Mouse (Mus musculus) left cerebral cortex, adult 11 months (tissue): ENCODE results near the gene Med8.
A peak's percentile ranks its signal among the peaks of the same experiment; 100 is the strongest.

Experiments used
- DNase-seq: peaks from one replicate; pipeline ENCODE4 v3.0.0; 2022; ENCODE audit warnings: low spot score

The Med8 gene

DNA sequence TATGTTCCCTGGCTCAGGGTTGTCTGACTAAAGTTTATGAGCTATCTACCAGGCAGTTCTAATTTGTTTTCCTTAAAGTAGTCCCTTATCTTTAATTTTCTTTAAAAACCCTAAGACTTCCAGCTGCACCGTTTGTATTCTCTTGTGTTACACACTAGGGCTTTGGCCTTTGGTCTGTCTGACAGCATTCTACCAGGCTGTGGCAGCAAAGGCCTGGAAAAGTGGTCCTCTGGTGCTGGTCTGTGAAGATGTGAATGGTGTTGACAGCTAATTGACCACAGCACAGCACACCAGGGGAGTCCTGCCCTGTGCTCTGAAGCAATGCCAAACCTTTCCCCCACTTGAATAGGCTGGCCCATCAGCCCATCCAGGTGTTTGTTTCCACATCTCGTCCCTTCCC, 6.6 kb downstream of the Med8 start:
- DNase-seq: no peak

DNA sequence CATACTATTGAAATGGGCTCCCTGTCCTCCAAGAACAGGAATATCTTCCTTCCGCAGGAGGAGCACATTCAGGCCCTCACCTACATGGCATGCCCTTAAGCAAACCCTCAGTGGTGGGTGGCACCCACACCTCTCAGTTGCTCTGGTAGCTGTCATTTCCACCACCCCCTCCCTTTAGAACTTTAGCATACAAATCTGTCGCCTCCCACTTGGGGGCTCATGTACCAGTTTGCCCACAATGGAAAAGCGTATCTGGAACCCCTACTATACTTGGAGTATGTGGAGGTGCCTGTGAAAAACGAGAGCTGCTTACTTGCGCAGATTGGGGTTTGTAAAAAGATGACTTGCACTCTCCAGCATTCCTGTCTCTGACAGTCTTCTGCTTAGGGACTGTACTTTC, 7.2 kb downstream of the Med8 start:
- DNase-seq: no peak

DNA sequence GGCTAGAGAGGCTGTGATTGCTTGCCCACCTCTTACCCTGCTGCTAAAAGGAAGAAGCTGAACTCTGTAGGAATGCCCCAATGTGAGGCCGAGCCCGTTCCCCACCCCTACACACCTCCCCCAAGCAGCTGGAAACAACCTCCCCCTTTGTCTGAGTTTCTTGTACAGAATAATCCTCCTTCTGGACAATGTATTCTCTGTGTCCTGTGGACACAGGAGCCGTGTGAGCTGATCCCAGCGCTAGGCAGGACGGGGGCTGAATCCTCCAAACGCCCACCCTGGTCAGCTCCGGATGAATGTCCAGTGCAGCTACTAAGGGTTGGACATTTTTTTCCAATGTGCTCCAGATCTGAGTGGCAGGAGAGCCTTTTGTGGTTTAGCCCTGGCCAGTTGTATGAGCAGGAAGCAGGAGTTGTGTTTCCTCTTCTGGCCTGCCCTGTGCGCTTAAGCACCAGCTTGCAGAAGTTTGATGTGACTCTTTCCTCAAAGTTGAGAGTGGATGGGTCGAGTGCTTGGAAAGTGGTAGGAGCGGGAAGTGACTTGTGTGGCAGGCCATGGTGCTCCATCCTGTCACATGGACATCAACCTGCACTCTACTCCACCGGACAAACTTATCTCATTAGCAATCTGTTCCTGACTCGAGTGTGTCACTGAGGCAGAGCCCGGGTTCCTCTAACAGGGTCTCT, 8.1 kb downstream of the Med8 start:
- no peak for DNase-seq

DNA sequence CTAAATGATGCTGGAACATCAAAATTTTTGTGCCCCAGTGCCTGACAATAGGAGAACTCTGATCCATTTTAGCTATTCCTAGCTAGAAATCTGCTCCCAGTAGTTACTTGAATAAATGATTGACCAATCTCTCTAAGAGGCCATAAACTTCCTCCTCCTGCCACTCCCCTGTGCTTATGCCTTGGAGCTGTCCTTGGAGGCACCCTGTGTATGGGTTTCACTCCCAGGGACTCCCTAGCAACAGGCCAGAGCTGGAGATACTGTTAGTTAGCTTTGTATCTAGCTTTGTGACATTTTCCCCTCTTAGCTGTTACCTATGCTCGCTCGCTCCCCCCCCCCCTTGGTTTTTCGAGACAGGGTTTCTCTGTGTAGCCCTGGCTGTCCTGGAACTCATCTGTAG, 12.2 kb downstream of the Med8 start:
- no peak for DNase-seq

DNA sequence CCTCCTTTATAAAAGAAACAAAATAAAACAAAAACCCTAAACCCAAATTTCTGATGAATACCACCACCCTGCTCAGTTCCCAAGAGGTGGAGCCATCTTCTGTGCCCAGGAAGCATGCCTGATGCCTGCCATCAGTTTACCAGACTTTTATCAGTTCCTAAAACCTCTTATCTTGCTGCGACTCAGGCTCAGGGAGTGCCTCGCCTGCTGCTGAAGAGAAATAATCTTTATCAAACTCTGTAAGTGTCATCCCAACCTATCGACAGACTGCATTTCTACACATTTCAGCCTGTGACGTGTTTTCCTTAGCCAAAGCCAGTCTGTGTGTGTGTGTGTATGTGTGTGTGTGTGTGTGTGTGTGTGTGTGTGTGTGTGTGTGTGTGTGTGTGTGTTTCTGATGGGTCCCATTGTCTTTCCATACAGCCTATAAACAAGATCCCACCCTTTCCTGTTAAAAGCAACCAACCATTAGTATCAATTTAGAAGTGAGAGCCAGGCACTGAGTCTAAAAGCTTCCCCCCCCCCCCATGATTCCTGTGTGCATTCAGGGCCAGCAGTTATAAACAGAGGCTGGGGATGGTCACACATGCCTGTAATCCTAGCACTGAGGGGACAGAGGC, 15.5 kb downstream of the Med8 start:
- no peak for DNase-seq

DNA sequence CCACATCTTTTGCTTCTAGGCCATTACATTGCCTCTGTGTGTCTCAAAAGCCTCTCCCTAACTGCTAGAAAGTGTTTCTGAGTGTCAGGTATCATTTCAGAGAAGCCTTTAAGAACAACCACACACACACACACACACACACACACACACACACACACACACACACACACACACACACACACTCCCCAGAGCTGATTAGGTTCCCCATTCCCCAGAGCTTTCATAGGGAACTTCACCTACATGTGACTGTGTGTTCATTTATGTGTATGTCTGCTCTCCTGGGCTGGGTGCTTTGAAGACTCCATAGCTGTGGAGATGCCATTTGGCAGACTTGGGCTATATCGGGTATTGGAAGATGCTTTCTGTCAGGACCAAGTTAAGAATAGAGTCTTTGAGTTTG, 16.2 kb downstream of the Med8 start:
- no peak for DNase-seq

DNA sequence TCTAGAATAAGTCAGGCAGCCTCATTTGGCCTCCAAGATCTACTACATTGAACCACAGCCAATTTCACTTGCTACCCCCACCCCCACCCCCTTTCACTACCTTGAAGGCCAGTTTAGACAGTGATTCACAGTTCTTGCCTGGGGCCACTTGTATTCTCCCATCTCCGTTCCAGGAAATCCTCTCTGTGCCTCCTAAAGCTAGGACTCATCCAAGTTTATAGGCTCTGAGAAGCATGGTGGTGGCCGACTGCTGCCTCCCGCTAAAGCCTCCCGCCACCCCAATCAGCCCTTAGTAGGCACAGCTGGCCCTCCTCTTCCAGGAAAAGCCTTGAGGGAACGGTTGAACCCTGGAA, 18.3 kb downstream of the Med8 start:
- no peak for DNase-seq

DNA sequence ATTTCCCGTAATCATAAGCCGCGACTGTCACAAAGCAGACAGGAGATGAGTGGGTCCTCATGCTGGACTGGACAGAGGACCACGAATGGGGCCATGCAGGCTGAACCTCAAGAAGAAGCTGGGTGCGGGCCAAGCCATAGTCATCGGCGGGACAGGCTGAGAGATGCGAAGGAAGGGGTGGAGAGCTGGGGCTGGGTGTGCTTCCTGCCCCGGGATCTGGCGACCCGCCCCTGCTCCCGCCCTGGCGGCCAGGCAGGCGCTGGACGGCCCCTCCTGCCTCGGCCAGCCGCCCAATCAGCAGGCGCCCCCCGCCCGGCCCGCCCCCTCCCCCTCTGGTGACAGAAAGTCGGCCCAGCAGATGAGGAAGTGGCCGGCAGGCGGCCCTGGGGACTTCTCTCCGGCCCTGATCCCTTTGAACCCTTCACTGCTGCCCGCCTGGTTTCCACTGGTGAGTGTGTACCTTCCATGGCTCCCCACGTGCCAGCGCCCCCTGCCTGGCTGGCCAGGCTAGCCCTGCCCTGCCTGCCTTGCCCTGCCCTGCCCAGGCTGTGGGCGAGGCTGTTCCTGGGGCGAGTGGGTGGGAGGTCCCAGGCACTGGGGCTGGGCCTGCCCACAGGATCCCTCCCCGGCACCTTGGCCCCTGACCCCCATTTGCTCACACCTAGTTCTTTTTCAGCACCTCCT, 18.8 kb downstream of the Med8 start, which contains the start of gene Elovl1:
Elovl1 (plus strand) TSS at position 326 of the 684 bp plus-strand sequence.
- peak; percentile 70 for DNase-seq

DNA sequence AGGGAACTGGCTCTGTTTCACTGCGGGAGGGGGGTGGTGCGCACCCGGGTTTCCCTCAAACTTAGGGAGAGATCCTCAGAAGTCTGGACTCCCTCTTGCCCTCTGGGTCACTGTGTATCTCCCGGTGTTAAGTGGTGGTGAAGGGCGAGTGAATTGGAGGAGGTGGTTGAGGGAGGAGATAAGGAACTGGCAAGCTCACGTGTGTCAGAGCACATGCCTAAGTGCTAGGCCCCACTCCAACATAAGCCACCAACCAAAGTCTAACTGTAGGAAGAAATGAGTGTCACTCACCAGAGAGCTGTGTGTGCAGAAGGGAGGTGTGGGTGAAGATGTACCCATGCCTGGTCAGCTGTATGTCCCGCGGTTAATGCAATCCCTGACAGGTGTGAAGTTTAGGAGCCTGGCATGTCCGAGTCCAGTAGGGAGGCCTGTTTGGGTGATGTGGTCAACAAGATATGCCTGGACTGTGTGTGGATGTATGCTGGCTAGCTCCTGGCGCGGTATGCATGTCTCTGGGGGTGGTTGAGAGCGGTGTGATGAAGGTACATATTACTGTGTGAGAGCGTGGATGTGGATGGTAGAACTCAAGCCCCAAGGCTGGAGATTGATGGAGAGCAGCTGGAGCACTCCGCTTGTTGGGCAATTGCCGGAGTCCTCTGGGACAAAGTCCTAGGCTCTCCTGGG, 19.5 kb downstream of the Med8 start:
- DNase-seq: no peak

DNA sequence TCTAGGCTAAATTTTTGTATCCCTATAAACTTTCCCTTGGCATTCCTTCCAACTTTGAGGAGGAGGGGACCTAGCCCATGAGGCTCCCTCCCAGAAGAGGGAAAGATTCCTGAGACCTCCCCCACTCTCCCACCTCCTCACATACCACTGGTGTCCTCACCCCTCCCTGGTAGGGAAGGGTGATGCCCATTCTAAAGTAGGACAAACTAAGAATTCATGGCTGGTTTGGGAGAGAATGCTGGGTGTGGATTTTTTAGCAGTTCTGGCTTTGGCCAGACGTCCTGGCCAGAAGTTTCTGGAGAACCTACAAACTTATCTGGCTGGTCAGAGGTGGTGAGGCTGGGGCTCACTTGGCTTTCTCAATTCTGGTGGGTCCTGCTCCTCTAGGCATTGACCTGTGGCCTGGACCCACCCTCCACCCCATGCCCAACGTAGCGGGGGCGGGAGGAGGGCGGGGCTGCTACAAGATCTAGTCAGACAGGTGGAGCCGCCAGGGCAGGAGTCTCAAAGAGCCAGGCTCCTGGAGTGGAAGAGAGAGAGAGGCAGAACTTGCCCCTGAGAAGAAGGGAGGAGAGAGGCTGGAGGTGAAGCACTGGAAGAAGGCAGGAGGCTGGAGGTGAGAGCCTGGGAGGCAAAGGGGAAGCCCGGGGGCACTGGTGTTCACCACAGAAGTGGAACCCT, 20.2 kb downstream of the Med8 start:
- DNase-seq: no peak

DNA sequence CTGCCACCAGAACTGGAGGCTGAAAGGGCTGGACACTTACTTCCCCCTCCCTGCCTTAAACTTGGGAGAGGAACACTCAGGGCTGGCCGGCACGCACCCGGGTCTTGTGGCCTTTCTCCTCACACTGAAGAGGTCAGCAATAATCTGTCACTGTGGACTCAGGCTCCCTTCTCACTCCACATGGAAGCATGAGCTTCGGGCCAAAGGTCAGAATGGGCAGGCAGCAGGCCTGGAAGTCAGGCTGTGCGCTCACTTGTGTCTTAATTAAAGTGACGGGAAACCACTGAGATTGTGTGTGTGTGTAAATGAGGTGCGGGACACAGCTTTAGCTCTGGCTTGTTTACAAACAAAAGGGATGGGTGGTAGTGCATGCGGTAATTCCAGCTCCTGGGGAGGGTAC, 23.2 kb downstream of the Med8 start:
- no peak for DNase-seq

DNA sequence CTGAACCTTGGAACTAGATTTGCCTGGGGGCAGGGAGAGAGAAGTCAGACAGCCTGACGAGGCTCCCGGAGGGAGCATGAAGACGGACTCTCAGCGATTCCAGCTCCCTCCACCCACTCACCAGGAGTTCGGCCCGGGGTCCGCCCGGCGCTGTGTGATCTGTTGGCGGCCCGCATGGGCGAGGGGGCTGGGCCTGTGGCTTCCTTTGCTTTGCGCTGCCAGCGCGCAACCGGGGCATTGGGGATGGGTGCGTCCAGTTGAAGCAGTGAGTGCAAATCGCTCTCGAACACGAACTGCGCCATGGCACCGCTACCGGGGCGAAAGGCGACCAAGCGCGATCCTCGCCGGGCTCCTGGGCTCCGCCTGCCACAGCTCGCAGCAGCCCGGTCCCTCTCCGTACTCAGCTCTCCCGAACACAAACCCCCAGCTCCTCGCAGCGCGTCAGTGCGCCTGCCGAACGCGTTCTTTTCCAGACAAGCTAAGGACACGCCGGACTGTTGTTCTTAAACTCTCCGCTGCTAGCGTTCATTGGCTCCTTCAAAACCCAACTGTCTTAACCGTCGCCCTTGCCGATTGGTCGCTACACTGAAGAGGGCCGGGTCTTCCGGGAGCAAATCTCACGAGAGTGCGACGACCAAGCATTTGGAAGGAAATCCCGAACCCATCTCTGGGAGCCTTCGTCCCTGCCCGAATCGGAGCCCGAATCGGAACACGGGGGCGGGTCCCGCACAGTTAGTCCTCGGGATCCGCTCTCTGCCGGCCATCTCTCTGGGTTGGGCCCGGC, 27.9 kb downstream of the Med8 start, which contains the start of gene Cdc20:
Cdc20 (minus strand) TSS at position 533 of the 784 bp plus-strand sequence.
- DNase-seq: peak; percentile 85

DNA sequence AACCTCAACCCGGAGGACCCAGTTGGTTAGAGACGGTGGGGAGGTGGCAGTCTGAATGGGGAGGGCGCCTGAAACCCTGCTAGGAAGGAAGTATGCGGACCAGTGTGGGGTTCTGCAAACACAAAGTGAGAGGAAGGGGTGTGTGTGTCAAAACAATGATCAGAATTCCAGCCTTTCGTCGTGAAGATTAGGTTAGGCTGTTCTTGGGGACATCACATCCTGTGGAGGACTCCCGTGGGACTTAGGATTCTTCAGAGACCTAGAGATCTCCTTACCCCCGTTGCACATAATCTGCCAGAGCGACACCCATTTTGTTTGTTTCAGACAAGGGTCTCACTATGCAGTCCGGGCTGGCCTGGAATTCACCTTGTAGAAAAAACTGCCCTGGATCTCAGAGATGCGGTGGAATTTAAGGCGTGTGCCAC, 28.7 kb downstream of the Med8 start:
- no peak for DNase-seq

DNA sequence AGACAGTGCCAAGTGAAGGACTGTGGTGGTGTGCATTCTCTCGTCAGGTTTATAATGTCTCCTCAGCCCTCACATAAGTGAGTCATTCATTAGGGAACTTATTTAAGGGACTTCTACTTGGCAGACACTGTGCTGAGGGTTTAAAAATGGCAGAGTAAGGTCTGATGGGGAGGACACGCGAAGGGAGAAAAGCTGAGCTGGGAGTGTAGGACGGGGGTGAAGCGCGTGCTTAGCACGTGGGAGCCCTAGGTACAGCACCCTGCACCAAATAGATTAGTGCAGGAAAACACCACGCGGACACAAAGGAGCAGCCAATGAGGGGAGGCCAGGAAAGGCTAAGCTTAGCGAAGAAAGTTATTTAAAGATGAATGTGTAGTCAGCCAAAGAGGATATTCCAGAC, 36.0 kb downstream of the Med8 start:
- DNase-seq: no peak

DNA sequence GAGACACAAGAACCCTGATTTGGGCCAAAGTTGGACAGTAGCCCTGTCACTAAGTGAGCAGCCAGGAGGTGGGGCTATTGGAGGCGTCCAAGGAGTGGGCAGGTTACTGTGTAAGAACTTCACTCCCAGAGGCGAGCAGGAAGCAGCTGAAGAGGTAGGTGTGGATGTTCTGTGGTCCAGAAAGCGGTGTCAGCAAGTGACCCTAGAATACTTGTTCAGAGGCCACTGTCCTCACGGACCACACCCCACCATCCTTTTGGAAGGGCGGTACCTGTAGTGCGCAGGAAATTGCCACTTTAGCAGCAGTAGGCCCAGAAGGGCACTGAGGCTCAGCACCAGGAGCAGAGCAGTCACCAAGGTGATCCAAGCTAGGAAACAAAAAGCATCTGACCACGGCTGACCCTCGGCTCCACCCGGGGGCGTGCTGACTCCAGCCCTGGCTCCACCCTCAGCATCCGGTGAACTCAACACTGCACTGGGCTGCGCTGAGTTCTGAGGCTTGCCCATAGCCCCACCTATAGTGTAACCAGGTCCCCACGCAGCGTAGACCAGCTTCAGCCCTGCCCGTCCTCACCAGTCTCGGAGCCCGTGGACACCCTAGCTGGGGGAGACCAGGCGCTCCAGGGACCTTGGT, 36.8 kb downstream of the Med8 start:
- DNase-seq: no peak

DNA sequence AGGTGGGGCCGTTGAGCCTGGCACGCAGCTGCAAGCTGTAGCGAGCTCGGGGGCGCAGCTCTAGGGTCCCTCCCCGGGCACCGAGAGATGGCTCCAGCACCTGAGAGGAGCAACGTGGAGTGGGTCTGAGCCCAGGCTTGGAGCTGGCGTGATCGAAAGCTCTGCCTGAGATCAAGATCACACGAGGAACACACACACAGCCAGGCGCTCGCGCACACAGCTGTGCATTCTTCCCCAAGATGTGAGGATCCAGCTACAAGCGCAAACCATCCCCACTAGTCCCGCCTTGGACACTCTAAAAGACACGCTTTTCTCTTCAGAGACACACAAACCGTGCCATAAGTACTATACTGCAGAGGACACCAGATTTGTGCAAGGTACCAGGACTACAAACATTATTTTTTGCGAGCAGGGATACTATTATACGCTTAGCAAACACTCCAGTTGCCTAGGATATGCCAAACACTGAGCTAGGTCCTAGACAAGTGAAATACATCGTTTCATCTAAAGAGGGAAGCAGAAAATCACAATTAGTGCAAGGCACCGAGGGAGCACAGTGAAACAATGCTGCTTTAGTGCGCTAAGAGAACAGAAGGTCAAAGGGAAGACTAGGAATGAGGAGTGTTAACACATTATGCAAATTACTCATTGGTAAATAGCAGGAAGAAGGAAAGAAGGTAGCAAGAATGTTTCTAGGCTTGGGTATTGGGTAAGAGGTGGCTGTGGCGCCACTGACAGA, 37.4 kb downstream of the Med8 start:
- no peak for DNase-seq

DNA sequence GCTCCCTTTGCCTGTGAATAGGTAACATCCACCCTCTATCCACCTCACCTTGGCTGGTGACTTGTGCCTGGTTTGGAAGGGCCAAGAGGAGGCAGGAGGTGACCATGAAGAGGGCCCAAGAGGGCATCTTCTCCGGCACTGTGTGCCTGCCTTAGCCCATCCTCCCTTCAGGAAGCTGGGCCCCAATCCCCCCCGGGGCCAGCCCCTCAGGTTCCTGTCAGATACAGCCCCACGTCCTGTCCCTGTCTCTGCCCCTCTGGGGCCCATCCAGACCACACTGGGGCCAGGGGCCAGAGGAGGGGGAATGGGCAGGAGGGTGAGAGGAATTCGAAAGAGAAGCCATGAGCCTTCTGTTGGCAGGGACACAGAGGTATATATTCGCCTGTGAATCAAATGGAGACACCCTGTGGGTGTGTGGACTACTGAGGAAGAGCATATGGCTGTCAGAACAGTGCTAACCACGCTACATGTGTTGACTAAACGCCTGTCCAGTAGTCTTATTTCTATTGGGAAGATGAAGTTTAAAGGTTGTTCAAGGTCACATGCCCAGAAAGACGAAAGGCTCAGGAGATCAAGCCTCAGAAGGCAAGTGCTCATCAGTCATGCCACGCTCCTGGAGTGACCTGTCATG, 48.3 kb downstream of the Med8 start, which contains the start of gene Mpl:
Mpl (minus strand) TSS at position 169 of the 631 bp plus-strand sequence.
- DNase-seq: no peak

DNA sequence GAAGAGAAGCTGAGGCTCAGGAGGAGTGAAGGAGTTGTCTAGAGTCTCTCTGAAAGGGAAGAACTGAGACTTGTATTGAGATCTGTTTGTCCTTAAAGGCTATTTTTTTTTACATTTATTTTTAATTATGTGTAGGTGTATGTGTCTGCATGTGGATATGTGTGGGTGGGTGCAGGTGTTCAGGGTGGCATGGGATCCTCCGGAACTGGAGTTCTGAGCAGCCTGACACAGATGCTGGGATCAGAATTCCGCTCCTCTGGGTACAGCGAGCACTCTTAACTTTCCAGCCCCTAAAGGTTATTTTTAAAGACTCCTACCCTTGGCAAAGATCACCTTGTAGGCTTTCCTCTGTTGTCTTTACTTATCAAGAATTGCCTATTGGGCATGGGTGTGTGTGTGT, 55.8 kb downstream of the Med8 start:
- DNase-seq: no peak
